In genomic region chr6:12069357-12069756, GRCm38 (mm10) we compare ENCODE assay signal across 24 mouse cellular contexts.
A peak's percentile ranks its signal among the peaks of the same experiment; 100 is the strongest.
DNase-seq lines count a peak whose midpoint lies in the region; ATAC-seq and TF ChIP-seq lines count a peak whose summit lies in the region.
"Had no signal": no experiment of that assay in that cellular context is flagged by ENCODE, and none has a peak within 500 bp of the region (broad histone marks: within the 10 kb centered on the region; RNA-seq: fewer than 3 reads in every experiment).

No protein-coding gene starts in this region.

- DNase-seq in 416B (ENCODE audit: low read depth): peak; percentile 30
- peak; percentile 14 for DNase-seq in CD4-positive, CD25-positive, alpha-beta regulatory T cell, adult 2 months (ENCODE audit: low read depth, low spot score)
- DNase-seq in CH12.LX (ENCODE audit: extremely low read depth): peak; percentile 26
- DNase-seq in induced T-regulatory cell, adult 2 months (ENCODE audit: low read depth): peak; percentile 14
- no peak for DNase-seq in lung, postnatal 25 days (ENCODE audit: low spot score)
- no peak for DNase-seq in lung, postnatal 14 days
- DNase-seq: adrenal gland, adult 8-10 months; adrenal gland, postnatal 14 days; adrenal gland, postnatal 36 days; B cell, adult 2 months; cerebellum, adult 11-12 months; cerebellum, adult 2 months; cerebellum, adult 9-10 months; cerebellum, postnatal 10 days; cerebellum, postnatal 25 days had no signal

- H3K4me2 ChIP-seq in CH12.LX (ENCODE audit: insufficient read depth, low read depth, poor library complexity, severe bottlenecking): no peak overlapping the region
- H3K4me2 ChIP-seq in kidney, embryonic 14.5 days (replicated peaks; ENCODE audit: low read depth, low read length): no peak overlapping the region
- H3K4me2 ChIP-seq: embryonic facial prominence, embryonic 13.5 days; embryonic facial prominence, embryonic 15.5 days; forebrain, embryonic 12.5 days had no signal

- no peaks in the 10 kb centered on the region for H3K27me3 ChIP-seq in CH12.LX (replicated peaks)
- no peaks in the 10 kb centered on the region for H3K27me3 ChIP-seq in kidney, embryonic 14.5 days (ENCODE audit: control insufficient read depth, insufficient read depth, low read length)
- H3K27me3 ChIP-seq: embryonic facial prominence, embryonic 13.5 days; embryonic facial prominence, embryonic 15.5 days; forebrain, embryonic 12.5 days had no signal

- no peak overlapping the region for H3K4me3 ChIP-seq in CH12.LX (replicated peaks in 1 of 3; ENCODE audit: low read depth in 2 of 3, low read length in 2 of 3, poor library complexity in 1 of 3)
- H3K4me3 ChIP-seq in kidney, embryonic 14.5 days (ENCODE audit: low read length): no peak overlapping the region
- H3K4me3 ChIP-seq: embryonic facial prominence, embryonic 13.5 days; embryonic facial prominence, embryonic 15.5 days; erythroblast, embryonic 14.5 days; forebrain, embryonic 10.5 days; forebrain, embryonic 12.5 days had no signal

- no peak for TF ChIP-seq RAD21 in CH12.LX (IDR thresholded peaks at IDR 0.05; ENCODE audit: low read depth, low read length)

- no peak overlapping the region for H3K9ac ChIP-seq in CH12.LX (ENCODE audit: insufficient read depth, low read depth)
- no peak overlapping the region for H3K9ac ChIP-seq in kidney, embryonic 14.5 days (ENCODE audit: low read depth, low read length)
- H3K9ac ChIP-seq: embryonic facial prominence, embryonic 13.5 days; embryonic facial prominence, embryonic 15.5 days; forebrain, embryonic 12.5 days had no signal

- H3K27ac ChIP-seq in CH12.LX (ENCODE audit: insufficient read depth, low read depth): no peak overlapping the region
- no peak overlapping the region for H3K27ac ChIP-seq in kidney, embryonic 14.5 days (ENCODE audit: low read depth, low read length)
- H3K27ac ChIP-seq: embryonic facial prominence, embryonic 13.5 days; embryonic facial prominence, embryonic 15.5 days; forebrain, embryonic 10.5 days; forebrain, embryonic 12.5 days had no signal

- no peak for ATAC-seq in granulocyte monocyte progenitor cell, adult 5-6 weeks (replicated peaks; ENCODE audit: poor library complexity, severe bottlenecking)
- no peak for ATAC-seq in kidney, embryonic 14.5 days (ENCODE audit: low FRiP score, low TSS enrichment)
- ATAC-seq: forebrain, embryonic 14.5 days; forebrain, embryonic 16.5 days had no signal

- in situ Hi-C loops in CH12.LX (cut with MboI; ENCODE audit: low pct_ligation_motif_present, low pct_unique_long_range_greater_than_20kb, low sequenced_read_pairs): no loop called here

- no peaks in the 10 kb centered on the region for H3K9me3 ChIP-seq in CH12.LX (replicated peaks; ENCODE audit: low read length)
- H3K9me3 ChIP-seq in kidney, embryonic 14.5 days (ENCODE audit: control insufficient read depth, low read length): no peaks in the 10 kb centered on the region
- H3K9me3 ChIP-seq: embryonic facial prominence, embryonic 13.5 days; embryonic facial prominence, embryonic 15.5 days; forebrain, embryonic 10.5 days; forebrain, embryonic 12.5 days had no signal

- H3K79me2 ChIP-seq in CH12.LX (replicated peaks; ENCODE audit: control insufficient read depth, extremely low read depth, insufficient read depth, poor library complexity, severe bottlenecking): no peaks in the 10 kb centered on the region

- H3K36me3 ChIP-seq in CH12.LX (replicated peaks in 1 of 2; ENCODE audit: control insufficient read depth in 1 of 2, insufficient read depth in 1 of 2, low read length in 1 of 2): peaks cover 3 to 5% of the 10 kb centered on the region in 2 experiments
- H3K36me3 ChIP-seq in kidney, embryonic 14.5 days (ENCODE audit: control insufficient read depth, insufficient read depth, low read length): no peaks in the 10 kb centered on the region; the same call in 1 of the 2 replicates

- TF ChIP-seq CTCF in CH12.LX (conservative IDR thresholded peaks at IDR 0.05 in 1 of 2, IDR thresholded peaks at IDR 0.05 in 1 of 2; ENCODE audit: low read depth in 2 of 2, low read length in 2 of 2): no peak

- dilution Hi-C loops in CH12.LX (cut with MboI; ENCODE audit: extremely low pct_ligation_motif_present, extremely low pct_unique_long_range_greater_than_20kb, low sequenced_read_pairs): no loop called here

- WGBS in kidney, embryonic 14.5 days: 87% methylated on average over 2 of the region's 2 CpGs

- H3K4me1 ChIP-seq in CH12.LX (ENCODE audit: control insufficient read depth in 1 of 2, insufficient read depth in 2 of 2): peaks cover 6 to 12% of the 10 kb centered on the region in 2 experiments
- no peaks in the 10 kb centered on the region for H3K4me1 ChIP-seq in kidney, embryonic 14.5 days (ENCODE audit: control insufficient read depth, insufficient read depth, low read length)
- H3K4me1 ChIP-seq: embryonic facial prominence, embryonic 13.5 days; embryonic facial prominence, embryonic 15.5 days; forebrain, embryonic 10.5 days; forebrain, embryonic 12.5 days had no signal

- TF ChIP-seq POLR2A in CH12.LX (IDR thresholded peaks at IDR 0.05; ENCODE audit: low read depth, low read length): no peak

- no peak for TF ChIP-seq EP300 in CH12.LX (IDR thresholded peaks at IDR 0.05; ENCODE audit: low read length)

TF ChIP-seq in CH12.LX, 34 proteins besides CTCF, POLR2A, EP300 and RAD21:
- TF ChIP-seq ZNF384 (IDR thresholded peaks at IDR 0.05; ENCODE audit: low read depth, low read length) (peak; percentile 57), MXI1 (IDR thresholded peaks at IDR 0.05; ENCODE audit: low read depth, low read length) (no peak)

Comparison
In these comparisons a context has a peak if more than half of its experiments do, and no peak if none do; other contexts are left out.
1. DNase-seq: peak in 416B (single experiment), CD4-positive, CD25-positive, alpha-beta regulatory T cell, adult 2 months (single experiment), CH12.LX (single experiment) and induced T-regulatory cell, adult 2 months (single experiment); none in lung, postnatal 25 days (single experiment) and lung, postnatal 14 days (single experiment).